Mouse (Mus musculus) layer of hippocampus, adult 2 months (tissue): Measurements from ENCODE around the gene Arid1b. TPM values are rescaled to one million over a fixed set of nuclear protein-coding genes. Genes with fewer than 3 reads are reported as not detected.

ENCODE experiments used
- DNase-seq, 2 experiments: peaks; one replicate each; pipeline ENCODE4 v3.0.0; 2022; ENCODE audit warnings: low spot score in 2 of 2
- H3K27ac ChIP-seq: fragments of 200-600 bp; 2 replicates; pipeline ENCODE4 v1.8.1; 2022
- H3K4me3 ChIP-seq: fragments of 200-600 bp; 2 replicates; pipeline ENCODE4 v1.8.1; 2022; ENCODE audit warnings: mild to moderate bottlenecking
- CTCF ChIP-seq: fragments of 200-600 bp; conservative IDR thresholded peaks from 2 replicates; pipeline ENCODE4 v1.8.1; 2022; ENCODE audit warnings: antibody characterized with exemption, mild to moderate bottlenecking, moderate library complexity
- total RNA-seq, 2 experiments: library from RNA; stranded (reverse); gene quantifications; 2 replicates each; pipeline ENCODE4 v1.2.3; 2021

Gene Arid1b
- total RNA-seq, 2 experiments from 2014 or later = 114 to 119 TPM

DNA sequence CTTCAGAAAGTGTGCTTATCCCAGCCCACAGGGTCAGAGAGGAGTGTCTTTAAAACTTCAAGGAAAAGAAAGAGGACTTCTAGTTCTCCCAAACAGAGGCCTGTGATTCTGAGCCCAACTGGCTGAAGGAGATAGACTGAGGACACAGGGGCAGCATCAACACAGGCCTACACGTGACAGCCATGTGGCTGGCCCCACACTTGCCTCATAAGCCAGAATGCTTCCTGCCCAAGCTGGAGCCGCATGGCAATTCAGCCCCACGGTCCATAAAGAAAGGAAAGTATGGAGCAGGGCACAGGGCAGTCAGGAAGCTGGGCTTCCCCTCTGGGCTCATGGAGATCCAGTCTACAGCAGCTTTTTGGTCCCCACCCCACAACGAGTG lies 293.1 kb downstream of the Arid1b start:
- H3K4me3 ChIP-seq = no peak overlapping the region
- no peak for DNase-seq
- TF ChIP-seq CTCF = no peak
- peak overlapping the region; percentile 94 for H3K27ac ChIP-seq

DNA sequence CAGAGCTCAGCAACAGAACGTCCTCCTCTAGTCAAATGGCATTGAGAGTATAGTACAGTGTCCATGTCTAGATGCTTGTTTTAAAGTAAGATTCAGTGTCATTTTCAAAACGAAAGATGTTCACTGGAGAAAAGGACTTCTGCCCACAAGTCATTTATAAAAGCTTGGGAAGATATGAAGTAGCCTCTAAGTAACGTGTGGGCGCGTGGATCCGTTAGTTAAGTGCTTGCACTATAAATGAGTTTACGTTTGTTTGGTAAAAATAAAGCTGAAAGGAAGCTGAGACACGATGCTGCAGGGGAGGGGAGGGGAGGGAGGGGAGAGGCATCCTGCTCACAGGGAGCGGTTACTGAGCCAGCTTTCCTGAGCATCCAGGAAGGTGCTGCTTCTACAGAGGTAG lies 293.5 kb downstream of the Arid1b start:
- Histone ChIP-seq H3K4me3 (no peak overlapping the region), H3K27ac (peak overlapping the region; percentile 94)
- no peak for TF ChIP-seq CTCF
- no peak for DNase-seq

DNA sequence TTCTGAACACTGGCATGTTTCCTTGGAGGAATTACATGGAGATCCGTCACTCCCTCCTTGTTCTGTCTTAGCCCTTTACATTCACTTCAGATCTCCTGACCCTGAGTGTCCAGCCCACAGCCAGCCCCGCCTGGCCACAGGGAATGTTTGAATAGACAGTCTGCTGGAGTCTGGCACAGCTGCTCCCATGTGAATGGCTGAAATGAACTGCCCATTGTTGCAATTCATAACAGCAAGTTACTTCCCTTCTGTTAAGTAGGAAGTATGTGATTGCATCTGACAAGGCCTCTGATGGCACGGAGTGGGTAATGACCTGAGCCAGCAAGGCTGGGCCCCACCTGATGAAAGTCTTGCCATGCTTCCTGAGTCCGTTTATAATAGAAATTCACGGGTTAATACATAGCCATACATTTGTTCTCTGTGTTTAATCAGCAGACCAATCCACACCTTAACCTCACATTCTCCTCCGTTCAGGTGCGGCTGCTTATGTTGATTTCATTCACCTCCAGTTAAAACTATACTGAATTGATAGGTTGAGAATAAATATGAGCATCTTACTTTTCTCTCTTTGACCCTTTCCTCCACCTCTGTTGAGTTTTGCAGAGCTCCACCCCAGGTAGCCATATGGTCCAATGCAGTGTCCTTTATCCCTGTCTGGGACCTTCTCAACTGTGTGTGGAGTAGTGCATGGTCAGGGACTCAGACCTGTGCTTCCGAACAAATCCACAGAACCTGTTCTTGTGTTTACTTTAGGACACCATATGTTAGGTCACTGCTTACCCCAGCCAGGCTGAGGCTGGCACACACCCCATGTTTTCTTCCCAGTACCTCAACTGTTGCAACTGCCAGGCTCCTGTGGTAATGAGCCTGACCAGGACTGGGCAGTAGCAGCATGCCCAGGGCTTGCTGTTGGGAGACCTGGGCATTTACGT lies 299.8 kb downstream of the Arid1b start:
- Histone ChIP-seq H3K4me3 (no peak overlapping the region), H3K27ac (peak overlapping the region; percentile 93)
- no peak for DNase-seq
- TF ChIP-seq CTCF = no peak

DNA sequence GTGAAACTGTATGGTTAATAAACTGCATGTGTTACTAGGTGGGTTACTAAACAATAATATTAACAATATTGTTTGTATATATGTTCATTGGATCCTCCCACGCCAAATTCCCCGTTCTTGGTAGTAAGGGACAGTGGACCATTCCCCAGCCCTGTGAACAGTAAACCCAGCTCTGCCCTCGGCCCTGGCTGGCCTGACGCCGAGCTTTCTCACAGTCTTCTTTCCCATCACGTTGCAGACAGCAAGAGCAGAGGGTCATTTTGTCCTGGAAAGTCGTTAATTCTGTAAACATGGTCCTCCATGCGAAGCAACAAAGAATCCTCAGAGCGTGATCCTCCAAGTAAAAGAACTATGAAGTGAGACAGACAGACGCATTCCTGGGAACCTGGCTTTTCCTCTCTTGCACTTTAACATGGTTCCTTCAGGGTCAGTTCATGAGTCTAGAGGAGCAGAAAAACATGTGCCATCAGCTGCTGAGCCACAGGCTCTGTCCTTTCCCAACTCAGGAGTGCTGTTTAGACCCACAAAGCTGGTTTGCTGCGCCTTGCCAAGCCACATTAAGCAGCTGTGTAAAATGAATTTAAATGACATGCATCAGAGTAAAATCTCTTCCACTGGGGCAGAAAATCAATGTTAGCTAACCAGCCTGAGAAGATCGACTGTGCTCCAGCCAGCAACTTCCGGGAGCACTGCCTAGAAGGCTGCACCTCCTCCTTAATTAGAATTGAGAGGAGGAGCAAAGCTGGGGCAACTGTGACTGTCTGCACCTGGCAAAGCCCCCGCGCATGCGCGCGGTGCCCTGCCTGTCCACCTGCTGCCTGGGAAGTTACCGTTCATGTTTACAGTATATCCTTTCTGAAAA lies 301.2 kb downstream of the Arid1b start:
- TF ChIP-seq CTCF = no peak
- Histone ChIP-seq H3K4me3 (no peak overlapping the region; the same call in 1 of the 2 replicates), H3K27ac (peak overlapping the region; percentile 93)
- peak; percentile 84 to 89 for DNase-seq

DNA sequence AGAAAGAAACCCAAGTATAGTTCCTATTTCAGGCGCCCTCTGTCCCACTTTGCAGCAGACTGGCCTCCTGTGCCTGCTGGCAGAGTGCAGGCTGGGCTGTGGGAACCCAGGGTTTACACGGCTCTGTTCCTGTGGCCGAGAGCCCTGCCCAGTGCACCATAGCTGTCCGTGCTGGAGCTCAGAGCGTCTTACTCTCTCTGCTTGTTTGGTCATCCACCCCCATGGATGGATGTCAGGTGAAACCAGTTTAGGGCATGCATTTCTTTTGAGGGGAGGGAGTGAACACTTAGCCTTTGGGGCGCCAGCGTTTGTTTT lies 301.8 kb downstream of the Arid1b start:
- Histone ChIP-seq H3K4me3 (no peak overlapping the region; the same call in 1 of the 2 replicates), H3K27ac (peak overlapping the region; percentile 93)
- DNase-seq = no peak
- TF ChIP-seq CTCF = no peak

DNA sequence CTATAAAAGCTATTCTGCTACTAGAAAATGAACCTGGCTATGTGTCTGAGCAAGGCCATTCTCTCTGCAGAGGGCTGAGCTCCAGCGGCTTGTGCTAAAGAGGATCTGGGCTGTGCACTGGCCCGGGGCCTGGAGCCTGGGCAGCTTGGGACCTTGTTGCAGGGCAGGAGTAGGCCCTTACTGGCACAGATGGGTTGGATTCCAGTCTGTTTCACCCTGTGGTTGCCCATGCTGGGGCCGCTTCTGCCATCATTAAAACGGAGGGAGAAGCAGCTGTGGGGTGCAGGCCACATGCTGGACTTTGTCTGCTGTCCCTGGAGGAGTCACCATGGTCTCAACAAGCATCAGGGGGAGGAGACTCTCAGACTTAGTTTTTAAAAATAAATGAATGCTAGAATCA lies 303.4 kb downstream of the Arid1b start:
- Histone ChIP-seq H3K4me3 (no peak overlapping the region), H3K27ac (peak overlapping the region; percentile 93)
- DNase-seq = no peak
- TF ChIP-seq CTCF = no peak

DNA sequence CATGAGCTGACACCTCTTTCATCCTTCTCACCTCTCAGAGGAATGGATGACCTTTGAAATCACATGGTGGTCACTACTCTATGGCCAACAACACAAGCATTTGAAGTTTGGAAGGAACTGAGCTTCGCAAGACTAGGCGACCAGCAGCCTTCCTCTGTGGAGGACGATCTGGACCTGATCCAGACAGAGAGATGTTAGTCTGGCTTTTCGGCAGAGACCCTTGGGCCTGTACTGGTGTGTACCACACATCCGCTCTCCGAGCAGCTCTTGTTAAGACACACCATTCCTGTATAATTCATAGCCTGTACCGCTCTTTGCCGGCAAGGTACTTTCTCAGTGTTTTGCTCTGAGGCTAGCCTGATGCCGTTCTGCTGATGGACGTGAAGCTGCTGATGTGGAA lies 303.9 kb downstream of the Arid1b start:
- no peak for TF ChIP-seq CTCF
- DNase-seq = no peak
- Histone ChIP-seq H3K27ac (peak overlapping the region; percentile 93), H3K4me3 (no peak overlapping the region)

DNA sequence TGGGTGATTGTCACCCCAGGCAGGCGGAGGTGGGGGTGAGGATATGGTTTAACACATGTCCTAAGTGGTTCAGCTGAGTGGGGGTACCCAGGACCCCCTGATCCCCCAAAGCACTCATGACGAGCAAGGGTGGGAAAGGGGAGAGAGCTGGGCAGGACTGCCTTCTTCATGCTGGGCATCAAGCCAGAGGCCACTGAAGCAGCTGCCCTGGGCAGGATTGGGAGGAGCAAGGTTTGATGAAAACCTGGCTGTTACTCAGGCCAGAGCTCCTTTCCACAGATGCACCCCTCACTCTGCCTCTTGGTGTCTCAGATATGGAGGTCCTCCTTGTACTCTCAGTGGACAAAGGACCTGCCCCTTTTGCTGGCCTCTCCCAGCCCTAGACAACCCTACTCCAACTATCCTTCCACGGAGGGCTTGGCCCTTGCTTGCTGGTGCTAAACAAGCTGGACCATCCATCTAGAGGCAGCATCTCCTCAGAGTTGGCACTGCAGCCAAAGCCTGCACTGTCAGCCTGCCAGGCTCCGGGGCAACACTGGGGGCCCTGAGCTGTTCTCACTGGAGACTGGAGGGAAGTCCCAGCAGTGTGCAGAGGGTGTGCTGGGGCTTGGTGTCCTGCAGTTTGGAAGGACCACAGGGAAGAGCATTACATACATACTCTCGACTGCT lies 304.9 kb downstream of the Arid1b start:
- DNase-seq = no peak
- no peak for TF ChIP-seq CTCF
- Histone ChIP-seq H3K27ac (peak overlapping the region; percentile 93), H3K4me3 (no peak overlapping the region)

DNA sequence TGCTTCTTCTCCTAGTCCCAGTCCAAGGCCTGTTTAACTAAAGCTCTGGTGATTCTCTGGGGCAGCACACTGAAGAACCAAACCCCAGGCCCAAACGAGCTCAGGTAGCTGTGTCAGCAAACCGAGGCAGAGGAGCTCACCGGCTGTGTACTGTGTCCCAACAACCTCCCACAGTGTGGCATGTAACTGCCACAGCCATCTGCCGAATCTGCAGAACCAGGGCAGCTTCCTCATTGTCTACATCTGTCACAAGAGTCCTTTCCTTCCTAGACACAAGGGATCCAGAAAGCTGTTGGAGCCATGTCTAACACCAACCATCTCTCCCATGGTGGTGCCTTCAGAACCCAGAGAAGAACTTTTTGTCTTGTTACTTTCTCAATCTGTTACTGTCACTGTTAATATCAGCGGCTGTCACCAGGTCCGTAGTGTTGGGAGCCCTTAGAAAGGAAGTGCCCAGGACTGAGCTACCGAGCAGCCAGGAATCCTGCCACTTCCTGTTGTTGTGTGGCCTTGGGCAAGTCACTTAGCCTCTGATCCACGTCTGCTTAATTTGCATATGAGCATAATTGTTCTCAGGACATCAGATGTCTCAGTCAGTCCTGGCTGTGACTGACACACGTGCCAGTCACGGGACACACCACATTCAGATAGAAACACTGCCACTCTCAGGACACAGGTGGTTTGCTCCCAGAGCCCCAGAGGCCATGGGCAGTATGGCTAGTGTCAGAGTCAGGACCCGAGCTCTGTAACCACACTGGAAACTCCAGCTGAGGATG lies 309.0 kb downstream of the Arid1b start:
- no peak overlapping the region for H3K4me3 ChIP-seq
- peak; percentile 44 for TF ChIP-seq CTCF

DNA sequence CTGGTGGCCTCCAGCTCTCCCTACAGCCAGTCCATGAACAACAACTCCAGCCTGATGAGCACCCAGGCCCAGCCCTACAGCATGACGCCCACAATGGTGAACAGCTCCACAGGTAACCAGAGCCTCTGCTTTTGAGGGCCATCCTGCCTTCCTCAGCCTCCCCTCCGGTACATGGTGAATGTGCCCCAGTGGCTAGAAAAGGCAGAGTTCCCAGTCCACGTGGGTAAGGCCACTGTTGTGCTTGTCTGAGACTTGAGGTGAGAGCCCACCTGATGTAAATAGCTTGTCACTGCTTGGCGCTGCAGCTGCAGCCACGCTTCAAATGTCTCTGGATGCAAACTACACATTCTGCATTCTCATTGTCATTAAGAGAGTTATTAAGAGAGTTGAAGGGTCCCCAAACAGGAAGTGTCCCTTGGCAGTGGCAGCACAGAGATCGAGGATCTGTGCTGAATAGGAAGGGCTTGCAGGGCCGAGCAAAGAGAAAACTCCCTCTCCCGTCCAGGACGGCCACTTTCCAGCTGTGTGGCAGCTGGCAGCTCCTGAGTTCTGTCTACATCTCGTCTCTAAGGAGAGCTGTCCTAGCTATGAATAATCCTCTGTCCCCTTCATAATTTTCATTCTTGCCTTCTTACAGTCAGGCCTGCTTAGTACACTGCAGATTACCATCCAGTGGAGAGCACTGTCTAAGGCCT lies 311.8 kb downstream of the Arid1b start:
- no peak for DNase-seq
- no peak overlapping the region for H3K4me3 ChIP-seq
- H3K27ac ChIP-seq = peak overlapping the region; percentile 73; the same call in 1 of the 2 replicates
- TF ChIP-seq CTCF = no peak

More for the DNA sequence above, 309.0 kb downstream of the Arid1b start:
- H3K27ac ChIP-seq = peak overlapping the region; percentile 43; the same call in 1 of the 2 replicates
- no peak for DNase-seq

DNA sequence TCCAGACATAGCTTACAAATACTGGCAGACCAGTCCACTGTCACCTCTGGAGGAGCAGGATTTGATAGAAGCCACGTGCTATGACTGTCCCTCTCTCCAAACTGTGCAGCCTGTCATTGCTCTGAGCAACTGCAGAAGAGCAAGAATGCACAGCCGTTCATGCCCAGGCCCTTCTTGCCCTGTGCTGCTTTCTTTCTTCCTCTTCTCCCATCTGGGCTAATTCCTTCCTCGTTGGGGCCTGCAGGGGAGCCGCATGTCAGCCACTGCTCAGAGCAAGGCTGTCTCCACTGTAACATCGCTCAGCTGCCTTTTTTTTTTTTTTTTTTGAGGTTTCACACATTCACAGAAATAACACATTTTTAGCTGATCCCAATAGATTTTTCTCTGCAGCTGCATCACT lies 315.8 kb downstream of the Arid1b start:
- DNase-seq = no peak
- H3K27ac ChIP-seq = peak overlapping the region; percentile 90
- TF ChIP-seq CTCF = no peak
- H3K4me3 ChIP-seq = no peak overlapping the region

DNA sequence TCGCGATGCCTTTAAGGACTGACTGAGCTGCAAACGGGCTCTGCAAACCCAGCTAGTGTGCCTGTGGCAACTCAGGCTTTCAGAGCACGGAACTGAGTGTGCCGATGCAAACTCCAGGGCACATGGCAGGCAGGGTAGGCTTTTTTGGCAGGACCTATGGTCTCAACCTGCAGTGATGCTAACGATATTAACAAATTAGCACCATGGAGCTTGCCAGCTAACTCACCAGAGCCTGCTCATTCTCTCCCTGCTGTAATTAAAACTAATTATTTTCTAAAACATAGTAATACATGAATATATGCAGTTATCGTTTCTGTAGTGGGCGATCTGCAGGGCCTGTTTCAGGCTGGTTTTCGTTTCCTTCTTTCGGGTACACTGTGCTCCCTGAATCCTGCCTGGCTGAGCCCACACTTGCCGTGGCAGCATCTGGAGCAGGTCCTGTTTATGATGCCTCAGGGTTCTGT lies 316.3 kb downstream of the Arid1b start:
- TF ChIP-seq CTCF = no peak
- DNase-seq = peak; percentile 71 to 82
- Histone ChIP-seq H3K27ac (peak overlapping the region; percentile 90), H3K4me3 (no peak overlapping the region)
